Mouse (Mus musculus): Measurements from ENCODE around the gene Pax5. TPM values are rescaled to one million over a fixed set of nuclear protein-coding genes. Genes with fewer than 3 reads are reported as not detected.

The Pax5 gene
- total RNA-seq, 2 experiments from 2014 or later = 0.05 to 0.09 TPM

GRCm38 (mm10) chr4:44671035-44671434 is 39.3 kb downstream of the Pax5 start:
- intact Hi-C loops (cut with DNase I) = no loop called here
- no peak for DNase-seq (ENCODE audit: low spot score in 2 of 2)

GRCm38 (mm10) chr4:44670380-44670779 is 39.9 kb downstream of the Pax5 start:
- no peak for DNase-seq (ENCODE audit: low spot score in 2 of 2)
- intact Hi-C loops (cut with DNase I) = no loop called here

GRCm38 (mm10) chr4:44669485-44670181 is 40.7 kb downstream of the Pax5 start:
- no peak for DNase-seq (ENCODE audit: low spot score in 2 of 2)
- intact Hi-C loops (cut with DNase I) = no loop called here

GRCm38 (mm10) chr4:44668574-44668973 is 41.7 kb downstream of the Pax5 start:
- no peak for DNase-seq (ENCODE audit: low spot score in 2 of 2)
- intact Hi-C loops (cut with DNase I) = no loop called here

- intact Hi-C loops (cut with DNase I) = no loop called here
These were observed 42.1 kb downstream of the Pax5 start for GRCm38 (mm10) chr4:44668172-44668571.

GRCm38 (mm10) chr4:44667369-44667768 is 42.9 kb downstream of the Pax5 start:
- no peak for DNase-seq (ENCODE audit: low spot score in 2 of 2)
- intact Hi-C loops (cut with DNase I) = no loop called here

More at GRCm38 (mm10) chr4:44668172-44668571, 42.1 kb downstream of the Pax5 start:
- DNase-seq (ENCODE audit: low spot score in 2 of 2) = no peak

GRCm38 (mm10) chr4:44664767-44665056 is 45.6 kb downstream of the Pax5 start:
- DNase-seq (ENCODE audit: low spot score in 2 of 2) = no peak
- intact Hi-C loops (cut with DNase I) = no loop called here

- intact Hi-C loops (cut with DNase I) = no loop called here
- peak; percentile 5 to 16 for DNase-seq (ENCODE audit: low spot score in 2 of 2)
These were observed 46.1 kb downstream of the Pax5 start for GRCm38 (mm10) chr4:44664004-44664766.

GRCm38 (mm10) chr4:44663489-44663888 is 46.8 kb downstream of the Pax5 start:
- DNase-seq (ENCODE audit: low spot score in 2 of 2) = no peak
- intact Hi-C loops (cut with DNase I) = no loop called here

GRCm38 (mm10) chr4:44645181-44645580 is 65.1 kb downstream of the Pax5 start:
- no peak for DNase-seq (ENCODE audit: low spot score in 2 of 2)
- intact Hi-C loops (cut with DNase I) = no loop called here

- intact Hi-C loops (cut with DNase I) = no loop called here
These were observed 68.3 kb downstream of the Pax5 start for GRCm38 (mm10) chr4:44641831-44642587.

GRCm38 (mm10) chr4:44635618-44636017 is 74.7 kb downstream of the Pax5 start:
- intact Hi-C loops (cut with DNase I) = no loop called here
- DNase-seq (ENCODE audit: low spot score in 2 of 2) = no peak

More at GRCm38 (mm10) chr4:44641831-44642587, 68.3 kb downstream of the Pax5 start:
- no peak for DNase-seq (ENCODE audit: low spot score in 2 of 2)

GRCm38 (mm10) chr4:44633694-44634524 is 76.4 kb downstream of the Pax5 start:
- DNase-seq (ENCODE audit: low spot score in 2 of 2) = no peak
- intact Hi-C loops (cut with DNase I) = no loop called here

GRCm38 (mm10) chr4:44630059-44630458 is 80.2 kb downstream of the Pax5 start:
- peak in 1 of 2 experiments; percentile 7 for DNase-seq (ENCODE audit: low spot score in 2 of 2)
- intact Hi-C loops (cut with DNase I) = no loop called here

- intact Hi-C loops (cut with DNase I) = no loop called here
- DNase-seq (ENCODE audit: low spot score in 2 of 2) = no peak
These were observed 82.4 kb downstream of the Pax5 start for GRCm38 (mm10) chr4:44627890-44628289.

- no peak for DNase-seq (ENCODE audit: low spot score in 2 of 2)
- intact Hi-C loops (cut with DNase I) = no loop called here
These were observed 85.2 kb downstream of the Pax5 start for GRCm38 (mm10) chr4:44625108-44625424.

- intact Hi-C loops (cut with DNase I) = no loop called here
These were observed 85.8 kb downstream of the Pax5 start for GRCm38 (mm10) chr4:44624232-44625107.

GRCm38 (mm10) chr4:44623435-44623727 is 86.9 kb downstream of the Pax5 start:
- DNase-seq (ENCODE audit: low spot score in 2 of 2) = no peak
- intact Hi-C loops (cut with DNase I) = no loop called here

More at GRCm38 (mm10) chr4:44624232-44625107, 85.8 kb downstream of the Pax5 start:
- no peak for DNase-seq (ENCODE audit: low spot score in 2 of 2)

Measured in left cerebral cortex, postnatal 36 days (tissue).